Mouse (Mus musculus) forebrain, postnatal 0 days (tissue): Measurements from ENCODE around the gene Arhgap19. TPM values are rescaled to one million over a fixed set of nuclear protein-coding genes. Genes with fewer than 3 reads are reported as not detected.
A peak's percentile ranks its signal among the peaks of the same experiment; 100 is the strongest.

Experiments used
- ATAC-seq: fragments of 200-750 bp; cut with Nextera tagmentation; 2 replicates; pipeline ENCODE4 v1.8.0; 2017; ENCODE audit warnings: mild to moderate bottlenecking, moderate library complexity
- DNase-seq: peaks from one replicate; pipeline ENCODE4 v3.0.0-alpha.2; 2015
- H3K27ac ChIP-seq: fragments of 300-500 bp; sonication (generic); 2 replicates; pipeline ENCODE4 v1.5.1; 2014; ENCODE audit warnings: low read depth, mild to moderate bottlenecking, antibody characterized with exemption, low read length, moderate library complexity, mixed read lengths
- H3K27me3 ChIP-seq: fragments of 300-500 bp; sonication (generic); 2 replicates; pipeline ENCODE4 v1.6.1; 2014; ENCODE audit warnings: mild to moderate bottlenecking, low read length, mixed read lengths; ENCODE audit not compliant: insufficient read depth
- H3K36me3 ChIP-seq: fragments of 300-500 bp; sonication (generic); 2 replicates; pipeline ENCODE4 v1.6.1; 2014; ENCODE audit warnings: mild to moderate bottlenecking, moderate library complexity; ENCODE audit not compliant: insufficient read depth
- H3K4me1 ChIP-seq: fragments of 300-500 bp; sonication (generic); 2 replicates; pipeline ENCODE4 v1.6.1; 2014; ENCODE audit warnings: antibody characterized with exemption; ENCODE audit not compliant: insufficient read depth
- H3K4me2 ChIP-seq: fragments of 300-500 bp; sonication (generic); 2 replicates; pipeline ENCODE4 v1.6.1; 2014; ENCODE audit warnings: low read depth, mild to moderate bottlenecking, moderate library complexity
- H3K4me3 ChIP-seq: fragments of 300-500 bp; sonication (generic); 2 replicates; pipeline ENCODE4 v1.5.1; 2014; ENCODE audit warnings: low read depth, low read length, mixed read lengths
- H3K9ac ChIP-seq: fragments of 300-500 bp; sonication (generic); 2 replicates; pipeline ENCODE4 v1.6.1; 2014; ENCODE audit warnings: mild to moderate bottlenecking
- H3K9me3 ChIP-seq: fragments of 300-500 bp; sonication (generic); 2 replicates; pipeline ENCODE4 v1.6.1; 2016; ENCODE audit warnings: low read length
- CTCF ChIP-seq: sonication (generic); IDR thresholded peaks from 2 replicates; pipeline ENCODE4 v1.5.1; 2016; ENCODE audit warnings: antibody characterized with exemption, control low read depth, low read depth
- WGBS: fragments of 180-500 bp; shearing (Covaris S2); extraction: QIAGEN DNeasy Blood & Tissue Kit; methylation state at CpG from one replicate; pipeline ENCODE4 v1.1.7; 2014; 5-methylcytosine and 5-hydroxymethylcytosine counted together
- polyA plus RNA-seq: library from polyadenylated mRNA; unstranded; fragments of >200 nt; fragmentation: Nextera tagmentation; extraction: Ambion mirVana; gene quantifications from 2 replicates; pipeline ENCODE4 v1.2.1, GENCODE M21; 2015
- total RNA-seq: library from RNA; depleted of rRNA; stranded (reverse); fragments of >200 nt; gene quantifications from 2 replicates; pipeline ENCODE4 v1.2.3, GENCODE M21; 2014

Gene Arhgap19
- total and polyA plus RNA-seq, 2 experiments from 2014 or later = 3.2 to 6.0 TPM

- Histone ChIP-seq H3K4me1 (no peaks in the 10 kb centered on the region), H3K9ac (no peak overlapping the region), H3K4me2 (no peak overlapping the region), H3K9me3 (no peaks in the 10 kb centered on the region), H3K36me3 (no peaks in the 10 kb centered on the region), H3K27me3 (no peaks in the 10 kb centered on the region), H3K4me3 (no peak overlapping the region), H3K27ac (no peak overlapping the region)
- ATAC-seq = no peak
- peak; percentile 78 for TF ChIP-seq CTCF
- no peak for DNase-seq
- WGBS = 43% methylated on average over 9 of the region's 9 CpGs
These were observed 40.3 kb downstream of the Arhgap19 start for GRCm38 (mm10) chr19:41761529-41761928.

GRCm38 (mm10) chr19:41759765-41760164 lies 42.1 kb downstream of the Arhgap19 start:
- Histone ChIP-seq H3K9ac (no peak overlapping the region), H3K4me3 (no peak overlapping the region), H3K9me3 (no peaks in the 10 kb centered on the region), H3K36me3 (no peaks in the 10 kb centered on the region), H3K27ac (no peak overlapping the region), H3K27me3 (no peaks in the 10 kb centered on the region), H3K4me1 (no peaks in the 10 kb centered on the region), H3K4me2 (no peak overlapping the region)
- ATAC-seq (peak; percentile 61; the same call in 1 of the 2 replicates), DNase-seq (no peak)
- peak; percentile 66 for TF ChIP-seq CTCF
- 80% methylated on average over 6 of the region's 6 CpGs for WGBS

GRCm38 (mm10) chr19:41759270-41759669 lies 42.6 kb downstream of the Arhgap19 start:
- H3K4me2 ChIP-seq = no peak overlapping the region
- no peaks in the 10 kb centered on the region for H3K27me3 ChIP-seq
- H3K4me1 ChIP-seq = no peaks in the 10 kb centered on the region
- no peak for DNase-seq
- WGBS = 77% methylated on average over 5 of the region's 5 CpGs
- H3K9ac ChIP-seq = no peak overlapping the region
- no peak overlapping the region for H3K27ac ChIP-seq
- no peaks in the 10 kb centered on the region for H3K36me3 ChIP-seq
- no peak overlapping the region for H3K4me3 ChIP-seq
- ATAC-seq = no peak
- TF ChIP-seq CTCF = no peak
- H3K9me3 ChIP-seq = no peaks in the 10 kb centered on the region

GRCm38 (mm10) chr19:41754760-41755159 lies 47.1 kb downstream of the Arhgap19 start:
- Histone ChIP-seq H3K4me1 (0 out of 2 replicates have a peak, but pooled peaks cover 2% of the 10 kb centered on the region), H3K4me2 (no peak overlapping the region), H3K36me3 (no peaks in the 10 kb centered on the region), H3K27me3 (no peaks in the 10 kb centered on the region), H3K9ac (no peak overlapping the region), H3K9me3 (no peaks in the 10 kb centered on the region), H3K27ac (no peak overlapping the region), H3K4me3 (no peak overlapping the region)
- 15% methylated on average over 15 of the region's 15 CpGs for WGBS
- ATAC-seq (peak; percentile 66), DNase-seq (no peak)
- no peak for TF ChIP-seq CTCF

- H3K9ac ChIP-seq = no peak overlapping the region
- H3K36me3 ChIP-seq = no peaks in the 10 kb centered on the region
- TF ChIP-seq CTCF = peak; percentile 23
- H3K4me3 ChIP-seq = no peak overlapping the region
- H3K9me3 ChIP-seq = no peaks in the 10 kb centered on the region
- H3K4me2 ChIP-seq = no peak overlapping the region
- no peak for ATAC-seq
- DNase-seq = no peak
- 70% methylated on average over 11 of the region's 11 CpGs for WGBS
- 0 out of 2 replicates have a peak, but pooled peaks cover 2% of the 10 kb centered on the region for H3K4me1 ChIP-seq
- no peaks in the 10 kb centered on the region for H3K27me3 ChIP-seq
- no peak overlapping the region for H3K27ac ChIP-seq
These were observed 49.9 kb downstream of the Arhgap19 start for GRCm38 (mm10) chr19:41751906-41752305.

- H3K27ac ChIP-seq = no peak overlapping the region
- H3K27me3 ChIP-seq = no peaks in the 10 kb centered on the region
- H3K36me3 ChIP-seq = no peaks in the 10 kb centered on the region
- no peak overlapping the region for H3K9ac ChIP-seq
- no peaks in the 10 kb centered on the region for H3K9me3 ChIP-seq
- 0 out of 2 replicates have a peak, but pooled peaks cover 2% of the 10 kb centered on the region for H3K4me1 ChIP-seq
- H3K4me2 ChIP-seq = no peak overlapping the region
- DNase-seq = no peak
- no peak overlapping the region for H3K4me3 ChIP-seq
- no peak for TF ChIP-seq CTCF
- no peak for ATAC-seq
- WGBS = 87% methylated on average over 14 of the region's 14 CpGs
These were observed 54.4 kb downstream of the Arhgap19 start for GRCm38 (mm10) chr19:41747436-41747835.

GRCm38 (mm10) chr19:41745941-41746557 lies 55.8 kb downstream of the Arhgap19 start:
- 16% methylated on average over 15 of the region's 15 CpGs for WGBS
- Histone ChIP-seq H3K9ac (no peak overlapping the region), H3K9me3 (no peaks in the 10 kb centered on the region), H3K4me1 (no peaks in the 10 kb centered on the region), H3K27ac (0 out of 2 replicates have a peak overlapping the region, but pooled peaks have one; percentile 15), H3K4me2 (no peak overlapping the region; the same call in 1 of the 2 replicates), H3K4me3 (no peak overlapping the region), H3K36me3 (no peaks in the 10 kb centered on the region), H3K27me3 (no peaks in the 10 kb centered on the region)
- TF ChIP-seq CTCF = no peak
- DNase-seq (peak; percentile 88), ATAC-seq (peak; percentile 88)
